Mouse (Mus musculus): ENCODE measurements at regions not wholly inside any gene's neighbourhood (a gene's known extent, or its start where the extent isn't known, plus 50 kb on each side); places are given as distances from the start of the nearest gene placed in this dataset.

- 0 out of 2 replicates have a peak, but pooled peaks cover under 1% of the 10 kb centered on the region for H3K27me3 ChIP-seq (ENCODE audit: control insufficient read depth, insufficient read depth, low read length)
- H3K4me1 ChIP-seq (ENCODE audit: control insufficient read depth, insufficient read depth, low read length) = no peaks in the 10 kb centered on the region
- no peak for DNase-seq (ENCODE audit: extremely low read depth, low read depth, low spot score)
- H3K79me2 ChIP-seq (ENCODE audit: control insufficient read depth, insufficient read depth, low read length) = no peaks in the 10 kb centered on the region
- H3K36me3 ChIP-seq (ENCODE audit: control insufficient read depth, insufficient read depth, low read length) = no peaks in the 10 kb centered on the region
- TF ChIP-seq POLR2A (IDR thresholded peaks at IDR 0.05; ENCODE audit: extremely low read depth, insufficient read depth, low read length) (no peak), CTCF (IDR thresholded peaks at IDR 0.05; ENCODE audit: low read depth, low read length) (no peak)
- H3K27ac ChIP-seq (replicated peaks; ENCODE audit: insufficient read depth, low read depth, low read length) = no peak overlapping the region
- H3K4me3 ChIP-seq (ENCODE audit: insufficient read depth, low read depth, low read length) = no peak overlapping the region
- H3K9ac ChIP-seq (ENCODE audit: low read depth, low read length) = no peak overlapping the region
- WGBS = 96% methylated on average over 4 of the region's 4 CpGs
Observed at GRCm38 (mm10) chr6:50957328-50957900, 303.2 kb upstream of the Npvf start.

- DNase-seq (ENCODE audit: extremely low read depth, low read depth, low spot score) = no peak
- TF ChIP-seq CTCF (IDR thresholded peaks at IDR 0.05; ENCODE audit: low read depth, low read length) = no peak
- no peak for TF ChIP-seq POLR2A (IDR thresholded peaks at IDR 0.05; ENCODE audit: extremely low read depth, insufficient read depth, low read length)
- Histone ChIP-seq H3K36me3 (ENCODE audit: control insufficient read depth, insufficient read depth, low read length) (no peaks in the 10 kb centered on the region), H3K4me3 (ENCODE audit: insufficient read depth, low read depth, low read length) (no peak overlapping the region), H3K27me3 (ENCODE audit: control insufficient read depth, insufficient read depth, low read length) (0 out of 2 replicates have a peak, but pooled peaks cover 2% of the 10 kb centered on the region), H3K79me2 (ENCODE audit: control insufficient read depth, insufficient read depth, low read length) (no peaks in the 10 kb centered on the region), H3K9ac (ENCODE audit: low read depth, low read length) (no peak overlapping the region), H3K4me1 (ENCODE audit: control insufficient read depth, insufficient read depth, low read length) (no peaks in the 10 kb centered on the region), H3K27ac (replicated peaks; ENCODE audit: insufficient read depth, low read depth, low read length) (no peak overlapping the region)
- 67% methylated on average over 5 of the region's 5 CpGs for WGBS
Observed at GRCm38 (mm10) chr6:50960341-50960740, 306.1 kb upstream of the Npvf start.

GRCm38 (mm10) chr6:50961592-50961991 lies 307.4 kb upstream of the Npvf start:
- TF ChIP-seq CTCF (IDR thresholded peaks at IDR 0.05; ENCODE audit: low read depth, low read length) = no peak
- no peak for TF ChIP-seq POLR2A (IDR thresholded peaks at IDR 0.05; ENCODE audit: extremely low read depth, insufficient read depth, low read length)
- Histone ChIP-seq H3K27me3 (ENCODE audit: control insufficient read depth, insufficient read depth, low read length) (0 out of 2 replicates have a peak, but pooled peaks cover 2% of the 10 kb centered on the region), H3K27ac (replicated peaks; ENCODE audit: insufficient read depth, low read depth, low read length) (no peak overlapping the region), H3K4me1 (ENCODE audit: control insufficient read depth, insufficient read depth, low read length) (no peaks in the 10 kb centered on the region), H3K9ac (ENCODE audit: low read depth, low read length) (no peak overlapping the region), H3K4me3 (ENCODE audit: insufficient read depth, low read depth, low read length) (no peak overlapping the region), H3K36me3 (ENCODE audit: control insufficient read depth, insufficient read depth, low read length) (no peaks in the 10 kb centered on the region), H3K79me2 (ENCODE audit: control insufficient read depth, insufficient read depth, low read length) (no peaks in the 10 kb centered on the region)
- WGBS = 77% methylated on average over 6 of the region's 6 CpGs
- DNase-seq (ENCODE audit: extremely low read depth, low read depth, low spot score) = no peak

GRCm38 (mm10) chr6:50968546-50968945 lies 314.3 kb upstream of the Npvf start:
- DNase-seq (ENCODE audit: extremely low read depth, low read depth, low spot score) = no peak
- TF ChIP-seq CTCF (IDR thresholded peaks at IDR 0.05; ENCODE audit: low read depth, low read length) = no peak
- no peak for TF ChIP-seq POLR2A (IDR thresholded peaks at IDR 0.05; ENCODE audit: extremely low read depth, insufficient read depth, low read length)
- H3K36me3 ChIP-seq (ENCODE audit: control insufficient read depth, insufficient read depth, low read length) = no peaks in the 10 kb centered on the region
- no peak overlapping the region for H3K4me3 ChIP-seq (ENCODE audit: insufficient read depth, low read depth, low read length)
- no peak overlapping the region for H3K27ac ChIP-seq (replicated peaks; ENCODE audit: insufficient read depth, low read depth, low read length)
- H3K4me1 ChIP-seq (ENCODE audit: control insufficient read depth, insufficient read depth, low read length) = no peaks in the 10 kb centered on the region; the same call in 1 of the 2 replicates
- H3K27me3 ChIP-seq (ENCODE audit: control insufficient read depth, insufficient read depth, low read length) = no peaks in the 10 kb centered on the region
- no peak overlapping the region for H3K9ac ChIP-seq (ENCODE audit: low read depth, low read length)
- 90% methylated on average over 5 of the region's 5 CpGs for WGBS
- no peaks in the 10 kb centered on the region for H3K79me2 ChIP-seq (ENCODE audit: control insufficient read depth, insufficient read depth, low read length)

- WGBS = 50% methylated on average over 6 of the region's 6 CpGs
- no peaks in the 10 kb centered on the region; the same call in 1 of the 2 replicates for H3K4me1 ChIP-seq (ENCODE audit: control insufficient read depth, insufficient read depth, low read length)
- no peak overlapping the region for H3K4me3 ChIP-seq (ENCODE audit: insufficient read depth, low read depth, low read length)
- no peaks in the 10 kb centered on the region for H3K79me2 ChIP-seq (ENCODE audit: control insufficient read depth, insufficient read depth, low read length)
- no peaks in the 10 kb centered on the region for H3K27me3 ChIP-seq (ENCODE audit: control insufficient read depth, insufficient read depth, low read length)
- TF ChIP-seq POLR2A (IDR thresholded peaks at IDR 0.05; ENCODE audit: extremely low read depth, insufficient read depth, low read length) (no peak), CTCF (IDR thresholded peaks at IDR 0.05; ENCODE audit: low read depth, low read length) (no peak)
- H3K9ac ChIP-seq (ENCODE audit: low read depth, low read length) = no peak overlapping the region
- no peak overlapping the region for H3K27ac ChIP-seq (replicated peaks; ENCODE audit: insufficient read depth, low read depth, low read length)
- H3K36me3 ChIP-seq (ENCODE audit: control insufficient read depth, insufficient read depth, low read length) = no peaks in the 10 kb centered on the region
- no peak for DNase-seq (ENCODE audit: extremely low read depth, low read depth, low spot score)
Observed at GRCm38 (mm10) chr6:50969341-50969740, 315.1 kb upstream of the Npvf start.

GRCm38 (mm10) chr6:50969997-50970396 lies 315.8 kb upstream of the Npvf start:
- H3K27ac ChIP-seq (replicated peaks; ENCODE audit: insufficient read depth, low read depth, low read length) = no peak overlapping the region
- H3K9ac ChIP-seq (ENCODE audit: low read depth, low read length) = no peak overlapping the region
- DNase-seq (ENCODE audit: extremely low read depth, low read depth, low spot score) = no peak
- H3K4me3 ChIP-seq (ENCODE audit: insufficient read depth, low read depth, low read length) = no peak overlapping the region
- H3K4me1 ChIP-seq (ENCODE audit: control insufficient read depth, insufficient read depth, low read length) = no peaks in the 10 kb centered on the region; the same call in 1 of the 2 replicates
- H3K27me3 ChIP-seq (ENCODE audit: control insufficient read depth, insufficient read depth, low read length) = no peaks in the 10 kb centered on the region
- no peaks in the 10 kb centered on the region for H3K36me3 ChIP-seq (ENCODE audit: control insufficient read depth, insufficient read depth, low read length)
- WGBS = 74% methylated on average over 7 of the region's 7 CpGs
- no peak for TF ChIP-seq CTCF (IDR thresholded peaks at IDR 0.05; ENCODE audit: low read depth, low read length)
- TF ChIP-seq POLR2A (IDR thresholded peaks at IDR 0.05; ENCODE audit: extremely low read depth, insufficient read depth, low read length) = no peak
- no peaks in the 10 kb centered on the region for H3K79me2 ChIP-seq (ENCODE audit: control insufficient read depth, insufficient read depth, low read length)
